Mouse (Mus musculus) B cell, adult 2 months (primary cell): ENCODE results near the gene Zswim3.

ENCODE experiments used
- DNase-seq, 2 experiments: peaks; one replicate each; pipeline ENCODE4 v3.0.0; 2022

Gene Zswim3

GRCm38 (mm10) chr2:164783926-164784581 lies 20.8 kb upstream of the Zswim3 start:
- DNase-seq = peak in 1 of 2 experiments; percentile 31

GRCm38 (mm10) chr2:164784869-164785420 lies 20.0 kb upstream of the Zswim3 start:
- no peak for DNase-seq

DNA sequence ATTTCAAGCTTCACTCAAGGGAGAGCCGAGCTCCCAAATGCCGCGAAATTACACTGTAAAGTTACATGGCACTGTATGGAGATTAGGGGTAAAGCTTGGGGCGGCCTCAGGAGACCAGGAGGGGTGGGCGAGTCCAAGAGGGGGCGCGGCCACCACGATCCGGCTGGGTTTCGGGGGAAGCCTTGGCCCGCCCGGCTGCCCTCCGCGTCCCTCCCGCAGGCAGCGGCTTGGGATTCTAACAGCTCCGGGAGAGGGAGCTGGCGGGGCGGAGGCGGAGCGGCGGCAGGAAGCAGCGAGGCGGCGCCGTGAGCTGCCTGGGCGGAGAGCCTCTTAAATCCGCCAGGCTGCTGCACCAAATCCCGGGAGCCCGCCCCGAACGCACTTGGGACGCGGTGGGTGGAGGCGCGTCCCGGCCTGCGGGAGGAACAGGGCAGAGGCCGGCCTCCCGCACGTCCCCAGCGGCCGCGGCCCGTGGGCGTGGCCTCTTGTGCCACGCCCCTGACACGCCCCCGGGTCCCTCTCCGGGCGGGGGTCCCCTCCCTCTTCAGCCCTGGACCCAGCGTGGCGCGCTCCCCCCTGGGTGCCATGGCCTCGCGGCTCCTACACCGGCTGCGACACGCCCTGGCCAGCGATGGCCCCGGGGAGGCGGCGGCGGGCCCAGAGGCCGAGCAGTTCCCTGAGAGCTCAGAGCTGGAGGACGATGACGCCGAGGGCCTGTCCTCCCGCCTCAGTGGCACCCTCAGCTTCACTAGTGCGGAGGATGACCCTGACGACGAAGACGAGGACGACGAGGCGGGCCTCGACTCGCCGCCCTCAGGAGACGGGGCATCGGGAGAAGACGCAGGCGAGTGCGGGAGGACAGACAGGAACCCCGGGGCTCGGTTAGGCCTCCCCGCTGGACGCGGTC lies 19.2 kb upstream of the Zswim3 start, which contains the start of gene Snx21:
Gene Snx21 (plus strand): TSS at position 343 of the 907 bp plus-strand sequence.
- DNase-seq = peak; percentile 64 to 73

GRCm38 (mm10) chr2:164786388-164786885 lies 18.5 kb upstream of the Zswim3 start:
- peak in 1 of 2 experiments; percentile 19 for DNase-seq

DNA sequence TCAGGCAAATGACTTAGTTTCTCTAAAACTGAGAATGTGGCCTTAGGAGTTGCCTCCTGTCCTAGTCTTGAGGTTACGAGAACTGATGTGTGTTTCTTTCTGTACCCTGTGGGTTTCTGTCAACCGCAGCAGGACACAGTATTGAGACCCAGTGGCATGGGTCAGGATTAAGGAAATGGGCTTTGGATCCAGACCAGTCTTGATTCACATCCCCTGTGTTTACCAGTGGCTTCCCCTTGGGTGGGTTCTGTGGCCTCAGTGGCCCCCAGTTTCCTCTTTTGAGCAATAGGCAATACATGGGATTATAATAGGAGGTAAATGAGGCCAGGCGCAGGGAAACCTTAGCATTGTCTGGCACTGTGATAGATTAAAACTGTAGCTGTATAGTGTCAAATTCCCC lies 17.9 kb upstream of the Zswim3 start:
- no peak for DNase-seq

DNA sequence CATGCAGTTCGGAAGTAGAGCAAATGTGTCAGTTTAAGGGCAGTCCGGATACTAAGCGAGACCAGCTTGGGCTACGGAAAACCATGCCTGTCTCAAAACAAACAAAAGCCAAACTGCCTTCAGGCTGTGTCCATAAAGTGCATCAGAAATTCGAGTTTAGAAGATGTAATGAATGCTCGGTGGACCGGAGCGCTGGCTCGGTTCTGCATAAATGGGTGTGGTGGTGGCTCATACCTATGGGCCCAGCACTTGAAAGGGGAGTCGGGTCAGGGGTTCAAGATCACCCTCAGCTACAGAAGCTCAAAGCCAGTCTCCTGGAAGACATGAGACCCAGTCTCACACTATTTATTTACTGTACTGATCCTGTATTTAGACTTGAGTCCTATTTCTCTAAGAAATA lies 17.1 kb upstream of the Zswim3 start:
- no peak for DNase-seq

DNA sequence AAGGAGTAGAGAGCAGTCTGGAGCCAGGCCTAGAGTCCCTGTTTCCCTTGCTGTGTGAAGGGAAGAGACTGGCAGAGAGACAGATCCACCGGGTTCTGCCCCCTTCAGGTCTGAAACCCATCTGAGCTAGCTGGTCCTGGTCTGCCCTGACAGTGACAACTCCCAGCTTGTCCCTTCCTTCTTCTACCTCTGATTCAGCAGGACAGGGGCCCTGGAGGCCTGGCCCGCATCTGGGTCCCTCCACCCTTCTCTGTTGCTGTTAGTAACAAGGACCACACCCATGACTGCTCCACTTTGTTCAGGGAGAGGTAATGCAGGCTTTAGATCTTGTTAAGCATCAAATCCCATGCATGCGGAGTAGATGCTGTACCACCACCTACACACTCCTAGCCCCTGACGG lies 16.5 kb upstream of the Zswim3 start:
- no peak for DNase-seq

DNA sequence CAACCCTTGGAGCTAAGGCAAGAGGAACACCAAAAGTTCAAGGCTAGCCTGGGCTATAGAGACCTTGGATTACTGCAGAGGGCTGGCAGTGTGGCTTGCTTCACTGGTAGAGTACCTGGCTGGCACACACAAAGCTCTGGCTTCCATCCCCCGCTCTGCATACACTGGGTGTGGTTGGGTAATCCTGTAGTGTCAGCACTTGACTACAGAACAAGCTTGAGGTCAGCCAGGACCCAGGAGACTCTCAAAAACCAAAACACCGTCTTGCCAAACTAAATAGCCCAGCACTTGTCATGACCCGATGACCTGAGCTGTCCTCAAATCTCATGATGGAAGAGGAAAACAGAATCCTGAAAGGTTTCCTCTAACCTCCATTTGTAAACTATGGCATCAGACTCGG lies 14.4 kb upstream of the Zswim3 start:
- no peak for DNase-seq

DNA sequence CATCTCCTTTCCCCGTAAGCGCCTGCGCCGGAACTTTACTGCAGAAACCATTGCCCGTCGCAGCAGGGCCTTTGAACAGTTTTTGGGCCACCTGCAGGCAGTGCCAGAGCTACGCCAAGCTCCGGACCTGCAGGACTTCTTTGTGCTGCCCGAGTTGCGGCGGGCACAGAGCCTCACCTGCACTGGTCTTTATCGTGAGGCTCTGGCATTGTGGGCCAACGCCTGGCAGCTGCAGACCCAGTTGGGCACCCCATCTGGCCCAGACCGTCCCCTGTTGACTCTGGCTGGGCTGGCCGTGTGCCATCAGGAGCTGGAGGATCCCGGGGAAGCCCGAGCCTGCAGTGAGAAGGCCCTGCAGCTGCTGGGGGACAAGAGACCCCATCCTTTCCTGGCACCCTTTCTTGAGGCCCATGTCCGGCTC lies 13.0 kb upstream of the Zswim3 start:
- DNase-seq = no peak

GRCm38 (mm10) chr2:164792400-164793190 lies 12.3 kb upstream of the Zswim3 start:
- DNase-seq = no peak

DNA sequence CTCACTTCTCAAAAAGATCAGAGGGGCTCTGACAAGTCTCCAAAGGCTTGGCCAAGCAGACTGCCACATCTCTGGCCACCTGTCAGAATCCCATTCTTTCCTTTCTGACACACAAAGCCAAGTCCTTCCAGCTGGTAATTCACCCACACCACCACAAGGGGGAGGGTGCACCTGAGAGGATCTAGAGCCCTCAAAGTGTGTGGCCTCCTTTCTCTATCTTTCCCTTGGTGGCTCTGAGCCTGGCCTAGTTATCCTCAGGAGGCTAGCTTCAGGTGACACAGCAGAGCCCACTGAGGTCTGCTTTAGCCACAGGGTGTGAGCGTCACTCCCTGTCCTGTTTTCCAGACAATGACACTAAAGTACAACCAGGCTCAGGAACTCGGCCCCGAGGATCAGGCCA lies 11.7 kb upstream of the Zswim3 start:
- DNase-seq = peak; percentile 78 to 80

- DNase-seq = peak in 1 of 2 experiments; percentile 33
Measured at GRCm38 (mm10) chr2:164793772-164794171, 11.1 kb upstream of the Zswim3 start.

- peak; percentile 79 to 82 for DNase-seq
Measured at GRCm38 (mm10) chr2:164794293-164794692, 10.6 kb upstream of the Zswim3 start.

DNA sequence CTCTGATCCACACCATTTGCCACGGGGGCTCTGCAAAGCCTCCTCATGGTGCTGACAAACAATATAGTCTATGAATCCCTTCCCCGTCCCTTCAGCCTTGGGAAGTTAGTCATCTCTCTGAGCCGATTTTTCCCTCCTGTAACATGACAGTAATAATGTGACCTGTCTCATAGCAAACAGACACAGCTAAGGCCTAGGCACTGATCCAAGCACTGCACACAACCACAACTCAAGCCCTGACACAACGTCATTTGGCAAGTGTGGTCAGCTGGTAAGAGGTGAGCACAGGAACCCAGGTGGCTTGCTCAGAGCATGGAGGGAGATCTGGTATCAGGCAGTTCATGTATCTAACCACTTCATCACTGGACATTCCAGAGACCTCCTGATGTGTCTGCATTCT lies 9.0 kb upstream of the Zswim3 start:
- no peak for DNase-seq

DNA sequence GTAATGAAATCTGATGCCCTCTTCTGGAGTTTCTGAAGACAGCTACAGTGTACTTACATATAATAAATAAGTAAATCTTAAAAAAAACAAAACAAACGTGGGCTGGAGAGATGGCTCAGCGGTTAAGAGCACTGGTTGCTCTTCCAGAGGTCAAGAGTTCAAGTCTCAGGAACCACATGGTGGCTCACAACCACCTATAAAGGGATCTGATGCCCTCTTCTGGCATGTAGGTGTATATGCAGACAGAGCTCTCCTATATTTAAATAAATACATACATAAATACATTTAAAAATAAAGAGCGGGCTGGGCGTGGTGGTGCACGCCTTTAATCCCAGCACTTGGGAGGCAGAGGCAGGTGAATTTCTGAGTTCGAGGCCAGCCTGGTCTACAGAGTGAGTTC lies 6.3 kb upstream of the Zswim3 start:
- peak in 1 of 2 experiments; percentile 38 for DNase-seq

- DNase-seq = no peak
Measured at GRCm38 (mm10) chr2:164800252-164801004, 4.5 kb upstream of the Zswim3 start.

DNA sequence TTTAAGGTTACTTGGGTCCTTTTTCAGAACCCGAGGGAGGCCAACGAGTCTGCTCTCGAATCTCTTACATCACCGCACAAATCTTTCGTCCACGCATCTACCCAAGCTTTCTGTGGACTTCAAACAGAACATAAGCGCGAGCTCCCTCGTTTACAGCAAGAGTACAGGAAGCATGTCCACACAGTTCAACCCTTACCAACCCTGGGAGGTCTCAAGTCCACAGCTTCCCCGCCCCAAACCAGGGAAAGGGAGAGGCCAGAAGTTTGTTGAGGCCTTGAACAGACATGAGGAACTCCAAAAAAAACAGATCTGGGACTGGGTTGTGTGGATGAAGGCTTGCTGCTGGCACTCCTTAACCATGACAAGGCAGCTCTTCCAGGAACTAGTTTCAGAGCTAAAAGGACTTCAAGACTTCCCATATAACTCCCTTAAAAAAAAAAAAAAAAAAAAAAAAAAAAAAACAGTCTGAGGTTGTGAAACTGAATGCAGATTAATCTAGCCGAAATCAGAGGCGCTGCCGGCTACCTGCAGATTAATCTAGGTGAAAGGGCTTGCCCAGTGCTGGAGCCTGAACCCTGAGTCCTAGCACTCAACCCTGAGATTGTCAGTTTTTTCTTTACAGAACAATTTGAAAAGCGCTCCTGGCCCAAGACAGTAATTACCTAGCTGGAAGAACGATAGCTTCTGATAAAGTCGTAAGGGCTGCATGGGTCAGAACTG lies 1.5 kb upstream of the Zswim3 start:
- no peak for DNase-seq

- DNase-seq = no peak
Measured at GRCm38 (mm10) chr2:164803921-164804313, 981 bp upstream of the Zswim3 start.

DNA sequence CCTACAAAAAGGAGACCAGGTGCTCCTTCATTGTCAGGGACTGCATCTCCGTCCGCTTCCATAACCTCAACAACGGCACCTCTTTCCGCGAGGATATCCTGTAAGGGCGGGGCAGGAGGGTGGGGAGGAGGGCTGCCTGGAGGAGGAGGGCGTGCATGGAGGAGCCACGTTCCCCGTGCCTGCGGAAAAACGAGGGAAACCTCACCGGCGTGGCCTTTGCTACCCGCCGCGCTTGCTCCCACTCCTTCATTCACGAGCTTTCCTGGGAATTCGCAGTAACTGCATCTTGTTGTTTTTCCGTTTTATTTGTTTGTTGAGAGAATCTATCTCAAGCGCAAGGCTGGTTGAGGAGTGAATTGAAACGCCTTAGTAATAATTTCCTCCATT lies 427 bp downstream of the Zswim3 start:
- DNase-seq = no peak

GRCm38 (mm10) chr2:164806614-164807013 lies 1.7 kb downstream of the Zswim3 start:
- no peak for DNase-seq

DNA sequence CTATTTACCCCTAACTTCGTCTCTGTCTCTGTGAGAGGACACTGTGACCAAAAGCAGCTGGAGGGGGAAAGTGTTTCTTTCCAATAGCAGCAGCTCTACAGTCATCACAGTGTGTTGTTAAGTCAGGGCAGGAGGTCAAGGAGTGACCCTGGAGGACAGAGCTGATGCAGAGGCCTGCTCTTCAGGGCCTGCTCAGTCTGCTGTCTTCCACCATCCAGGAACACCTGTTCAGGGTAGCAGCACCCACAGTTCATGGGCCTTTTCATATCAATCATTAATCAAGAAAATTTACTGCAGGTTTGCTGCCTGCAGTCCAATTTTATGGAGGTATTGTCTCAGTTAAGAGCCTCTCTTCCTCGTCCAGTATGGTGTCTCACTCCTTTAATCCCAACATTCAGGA lies 8.7 kb downstream of the Zswim3 start:
- DNase-seq = no peak
